Mouse (Mus musculus): Measurements from ENCODE around the gene Psmd13.

DNA sequence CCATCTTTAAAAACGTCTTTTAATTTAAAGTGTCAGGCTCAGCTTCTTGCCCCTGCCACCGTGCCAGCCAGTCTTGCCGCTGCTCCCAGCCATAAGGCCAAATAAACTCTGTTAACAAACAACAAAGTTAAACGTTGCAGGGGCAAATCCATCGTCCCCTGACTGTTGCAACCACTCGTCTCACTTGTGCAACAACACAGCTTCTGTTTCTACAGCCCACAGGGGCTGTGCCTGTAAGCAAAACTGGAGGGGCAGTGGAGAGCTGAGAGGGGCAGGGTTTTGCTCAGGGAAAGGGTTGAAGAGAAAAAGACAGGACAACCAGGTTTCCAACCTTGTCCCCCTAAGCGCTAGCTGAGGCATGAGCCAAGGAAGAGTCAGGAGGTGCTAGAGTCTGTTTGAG is 26.4 kb downstream of the Psmd13 start:
- TF ChIP-seq CTCF (IDR thresholded peaks at IDR 0.05; ENCODE audit: control insufficient read depth, insufficient read depth, insufficient replicate concordance, low read depth, low read length), result no peak
- no peak for TF ChIP-seq POLR2A (IDR thresholded peaks at IDR 0.05; ENCODE audit: control insufficient read depth, low read depth, low read length)

Measured in testis, adult 2 months (tissue).